Mouse (Mus musculus): ENCODE data around the gene Mccc2.

GRCm38 (mm10) chr13:99900557-99900892 lies 114.9 kb downstream of the Mccc2 start:
- TF ChIP-seq CTCF (IDR thresholded peaks at IDR 0.05; ENCODE audit: low read depth) = no peak
- no peak for TF ChIP-seq EP300 (IDR thresholded peaks at IDR 0.05; ENCODE audit: low read depth)

Data from liver, postnatal 0 days (tissue).